Mouse (Mus musculus): ENCODE measurements at regions not wholly inside any gene's neighbourhood (a gene's known extent, or its start where the extent isn't known, plus 50 kb on each side); places are given as distances from the start of the nearest gene placed in this dataset.

GRCm38 (mm10) chrX:12219474-12219873 lies 59.3 kb upstream of the Bcor start:
- CTCF ChIA-PET = no interaction called here

DNA sequence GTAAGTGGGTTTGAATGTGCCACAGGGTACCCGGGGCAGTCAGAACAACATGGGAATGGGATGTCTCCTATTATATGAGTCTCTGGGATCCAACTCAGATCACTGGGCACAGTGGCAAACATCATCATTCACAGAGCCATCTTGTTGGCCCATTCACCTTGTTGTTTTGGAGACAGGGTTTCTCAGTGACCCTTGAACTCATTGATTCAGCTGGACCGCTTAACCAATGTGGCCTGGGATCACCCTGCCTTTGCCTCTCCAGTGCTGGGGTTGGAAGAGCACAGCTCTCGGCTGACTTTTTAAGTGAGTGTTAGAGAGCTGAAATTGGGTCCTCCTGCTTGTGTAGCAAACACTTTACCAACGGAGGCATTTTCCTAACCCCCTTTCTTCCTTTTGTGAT lies 64.2 kb upstream of the Bcor start:
- CTCF ChIA-PET = no interaction called here

GRCm38 (mm10) chrX:12225116-12225891 lies 65.1 kb upstream of the Bcor start:
- CTCF ChIA-PET = no interaction called here

DNA sequence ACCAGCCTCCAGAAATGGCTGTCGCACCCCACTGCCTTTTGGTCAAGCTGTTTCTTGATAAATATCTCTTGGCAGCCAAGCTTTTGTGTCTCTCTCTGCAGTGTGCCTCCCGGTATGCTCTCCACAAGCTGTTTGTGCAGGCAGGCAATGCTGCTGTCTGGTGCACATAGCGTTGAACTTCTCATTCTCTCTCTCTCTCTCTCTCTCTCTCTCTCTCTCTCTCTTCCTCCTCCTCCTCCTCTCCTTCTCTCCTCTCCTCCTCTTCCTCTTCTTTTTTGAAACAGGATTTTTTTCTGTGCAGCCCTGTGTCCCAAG lies 65.7 kb upstream of the Bcor start:
- CTCF ChIA-PET = no interaction called here

DNA sequence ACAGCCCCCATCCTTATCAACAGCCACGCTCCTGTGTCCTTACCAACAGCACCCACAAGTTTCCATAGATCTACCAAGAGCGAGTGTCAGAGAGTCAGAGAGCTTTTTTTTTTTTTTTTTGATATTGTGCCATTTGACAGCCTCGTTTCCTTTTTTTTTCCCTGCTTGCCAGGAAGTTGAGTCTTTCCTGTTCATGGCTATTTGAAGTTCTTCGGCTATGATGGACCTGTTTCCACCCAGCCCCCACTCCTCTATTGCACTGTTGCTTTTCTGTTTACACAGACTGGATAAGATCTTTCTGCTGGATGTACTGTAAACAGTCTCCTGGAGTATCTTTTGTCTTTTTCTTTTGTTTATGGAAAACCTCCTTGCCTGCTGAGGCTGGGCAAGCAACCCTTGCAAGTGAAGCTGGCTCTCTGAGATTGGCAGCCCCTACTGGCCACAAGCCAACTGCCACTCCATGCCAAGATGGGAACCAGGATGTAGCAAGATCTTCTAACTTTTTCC lies 80.4 kb upstream of the Bcor start:
- CTCF ChIA-PET = no interaction called here

GRCm38 (mm10) chrX:12241751-12242150 lies 81.6 kb upstream of the Bcor start:
- CTCF ChIA-PET = interaction anchor here (0.5 kb wide), 1 partner anchor 13 kb away, joined by 22 read pairs; no protein-coding TSS in a partner anchor

- CTCF ChIA-PET = no interaction called here
These were observed 88.9 kb upstream of the Bcor start for GRCm38 (mm10) chrX:12249071-12249470.

DNA sequence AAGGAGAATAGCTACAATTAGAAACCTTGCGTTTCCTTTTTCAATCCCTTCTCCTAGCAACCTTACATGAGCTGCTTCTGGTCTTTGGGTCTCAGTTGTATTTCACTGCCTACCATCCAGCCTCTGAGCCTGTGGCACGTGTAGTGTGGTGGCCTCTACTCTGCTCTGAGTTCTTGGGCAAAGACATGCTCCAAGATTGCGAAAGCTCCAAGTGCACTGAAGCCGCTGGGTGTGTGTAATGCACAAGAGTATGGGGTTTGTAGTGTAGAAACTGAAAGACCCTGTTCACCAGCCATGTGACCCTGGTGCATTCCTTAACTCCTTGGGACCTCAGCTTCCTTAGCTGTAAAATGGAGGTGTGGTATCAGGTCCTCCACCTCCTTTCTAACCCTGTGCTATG lies 89.8 kb upstream of the Bcor start:
- CTCF ChIA-PET = no interaction called here

- CTCF ChIA-PET = interaction anchor here (0.5 to 0.8 kb wide), 3 partner anchors 95 to 599 kb away, joined by 3 to 7 read pairs (median 5); no protein-coding TSS in a partner anchor
These were observed 91.9 kb upstream of the Bcor start for GRCm38 (mm10) chrX:12251853-12252679.

GRCm38 (mm10) chrX:12252680-12253021 lies 92.5 kb upstream of the Bcor start:
- CTCF ChIA-PET = interaction anchor here (0.6 kb wide), 1 partner anchor 165 kb away, joined by 3 read pairs; no protein-coding TSS in a partner anchor

DNA sequence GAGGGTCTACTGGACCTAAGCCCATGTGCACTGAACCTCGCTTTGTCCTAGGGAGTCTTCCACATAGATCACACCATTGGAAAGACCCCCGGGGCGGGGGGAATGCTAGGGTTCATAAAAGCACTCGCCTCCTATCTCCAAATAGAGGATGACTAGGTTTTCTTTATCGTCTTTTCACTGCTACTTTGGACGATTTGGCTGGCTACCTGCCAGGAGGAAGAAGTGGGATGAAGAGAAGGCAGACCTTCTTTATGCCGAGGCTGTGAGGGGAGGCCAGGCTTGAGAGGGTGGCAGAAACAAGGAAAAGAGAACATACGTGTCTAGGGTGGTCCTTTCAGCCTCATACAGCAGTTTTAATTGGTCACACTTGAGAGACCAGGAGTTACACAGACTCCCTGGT lies 96.6 kb upstream of the Bcor start:
- CTCF ChIA-PET = no interaction called here

DNA sequence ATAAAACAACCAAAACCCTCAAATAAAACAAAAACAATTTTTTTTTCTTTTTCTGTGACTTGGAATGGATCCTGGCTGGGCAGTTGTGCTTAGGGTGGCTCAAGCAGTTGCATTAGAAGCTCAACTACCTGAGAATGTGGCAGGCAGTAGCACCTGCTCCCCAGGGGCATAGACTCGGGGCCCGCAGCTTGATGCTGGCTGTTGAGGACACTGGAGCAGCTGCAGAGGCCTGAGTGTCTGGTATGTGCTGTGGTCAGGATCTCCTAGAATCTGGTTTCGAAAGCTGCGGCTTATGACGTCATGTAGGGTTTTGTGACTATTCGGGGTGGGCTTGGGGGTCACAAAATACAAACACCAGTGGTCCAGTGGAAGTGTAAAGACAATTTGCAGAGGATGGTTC lies 103.7 kb upstream of the Bcor start:
- CTCF ChIA-PET = no interaction called here

GRCm38 (mm10) chrX:12284741-12285140 lies 124.6 kb upstream of the Bcor start:
- CTCF ChIA-PET = no interaction called here

DNA sequence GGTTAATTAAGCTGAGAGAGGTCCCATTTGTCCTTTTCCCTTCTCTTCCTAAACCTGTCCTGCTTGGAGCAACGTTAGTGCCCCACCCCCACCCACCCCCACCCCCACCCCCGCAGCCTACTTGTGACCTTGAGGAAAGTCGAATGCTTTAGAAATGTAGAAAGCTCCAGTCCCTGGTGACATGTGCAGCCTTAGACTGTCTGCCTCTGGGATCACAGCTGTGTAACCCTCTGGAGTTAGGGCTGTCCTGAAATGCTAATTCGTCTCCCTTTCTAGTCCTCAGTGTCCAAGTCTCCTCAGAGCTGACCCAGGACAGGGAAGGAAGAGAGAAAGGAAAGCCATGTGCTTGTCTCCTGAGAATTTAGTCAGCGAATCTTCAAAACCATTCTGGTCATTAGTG lies 125.0 kb upstream of the Bcor start:
- CTCF ChIA-PET = no interaction called here

- CTCF ChIA-PET = no interaction called here
These were observed 126.1 kb upstream of the Bcor start for GRCm38 (mm10) chrX:12285976-12286909.

GRCm38 (mm10) chrX:12286910-12287522 lies 126.9 kb upstream of the Bcor start:
- CTCF ChIA-PET = no interaction called here

DNA sequence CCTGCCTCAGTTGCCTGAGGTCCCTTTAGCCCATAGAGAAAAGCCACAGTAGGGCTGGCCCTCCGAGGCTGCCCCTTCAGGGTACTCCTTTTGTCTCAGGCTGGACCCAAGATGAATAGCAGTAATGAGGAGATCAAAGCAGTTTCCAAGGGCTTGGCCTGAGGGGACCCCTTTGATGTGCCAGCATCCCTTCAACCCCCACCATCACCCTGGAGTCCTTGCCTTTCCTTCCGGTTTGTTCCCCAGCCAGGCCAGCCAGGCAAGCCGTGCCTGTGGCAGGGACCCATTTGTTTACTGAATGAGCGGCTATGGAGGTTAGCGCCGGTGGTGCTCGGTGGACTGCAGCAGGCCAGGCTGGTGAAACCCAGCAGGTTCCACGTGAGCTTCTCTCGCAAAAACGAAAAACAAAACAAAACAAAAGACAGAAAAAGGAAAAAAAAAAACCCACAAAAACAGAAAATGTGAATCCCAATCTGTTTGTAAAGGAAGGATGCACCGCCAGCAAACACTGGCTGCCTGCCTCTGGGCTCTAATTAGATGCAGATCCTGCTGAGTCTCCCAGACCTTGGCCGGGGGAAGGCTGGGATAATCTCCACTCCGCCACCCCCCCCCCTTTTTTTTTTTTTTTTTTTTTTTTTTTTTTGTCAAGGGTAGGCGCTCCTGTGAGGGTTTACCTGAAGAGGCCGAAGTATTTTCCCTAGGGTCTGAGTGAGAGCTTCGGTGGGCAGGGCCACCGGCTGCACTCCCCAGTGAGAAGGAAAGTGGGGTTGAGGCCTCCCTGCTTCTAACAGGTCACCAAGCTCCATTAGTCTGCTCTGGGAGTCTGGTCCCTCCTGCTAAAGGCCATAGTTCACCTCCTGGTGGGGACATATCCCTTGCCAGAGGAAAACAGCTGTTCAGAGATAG lies 127.8 kb upstream of the Bcor start:
- CTCF ChIA-PET = no interaction called here

DNA sequence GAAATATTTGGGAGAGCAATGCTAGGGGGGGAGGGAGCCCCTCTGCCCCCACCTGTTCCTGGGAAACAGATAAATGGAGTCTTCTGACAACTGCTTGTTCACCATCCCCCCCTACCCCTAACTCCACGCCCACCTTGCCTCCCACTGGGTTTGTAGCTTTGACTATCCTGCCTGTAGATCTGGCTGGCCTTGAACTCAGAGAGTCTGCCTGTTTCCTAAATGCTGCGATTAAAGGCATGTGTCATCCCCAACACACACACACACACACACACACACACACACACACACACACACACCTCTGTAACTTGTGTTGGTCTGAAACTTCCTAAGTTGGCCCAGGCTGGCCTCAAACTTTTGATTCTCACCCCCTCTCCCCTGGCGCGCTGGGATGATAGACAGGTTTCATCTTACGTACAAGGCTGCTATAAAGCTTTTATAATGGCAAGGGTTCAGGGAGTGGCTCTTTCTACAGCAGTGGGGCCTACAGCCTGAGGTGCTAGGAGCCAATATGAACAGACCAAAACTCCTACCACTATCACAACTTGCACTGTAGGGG lies 128.5 kb upstream of the Bcor start:
- CTCF ChIA-PET = no interaction called here

GRCm38 (mm10) chrX:12293146-12293545 lies 133.0 kb upstream of the Bcor start:
- CTCF ChIA-PET = no interaction called here

DNA sequence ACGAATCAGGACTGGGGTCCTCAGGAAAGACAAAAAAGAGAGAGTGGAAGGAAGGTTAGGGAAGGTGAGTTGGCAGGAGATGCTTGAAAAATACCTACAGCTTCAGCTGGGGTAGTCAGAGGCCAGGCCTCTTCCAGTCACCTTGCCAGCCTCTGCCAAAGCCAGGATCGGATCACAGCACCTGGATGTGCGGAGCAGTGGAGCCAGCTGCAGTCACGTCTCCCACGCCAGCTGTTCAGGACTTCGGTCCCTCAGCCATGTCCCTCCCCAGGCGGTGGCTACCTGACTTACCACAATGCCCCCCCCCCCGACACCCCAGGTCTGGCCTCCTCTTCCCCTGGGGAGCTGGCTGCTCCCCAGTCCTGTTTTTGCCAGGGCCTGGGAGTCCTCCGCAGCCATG lies 134.3 kb upstream of the Bcor start:
- CTCF ChIA-PET = no interaction called here
